Mouse (Mus musculus) kidney, embryonic 14.5 days (tissue): ENCODE measurements around the gene Anapc10. TPM values are rescaled to one million over a fixed set of nuclear protein-coding genes. Genes with fewer than 3 reads are reported as not detected.

Source experiments
- ATAC-seq: fragments of 200-750 bp; cut with Nextera tagmentation; 2 replicates; pipeline ENCODE4 v1.8.0; 2017; ENCODE audit warnings: moderate number of reproducible peaks, mild to moderate bottlenecking, moderate TSS enrichment, moderate library complexity; ENCODE audit not compliant: low FRiP score, low TSS enrichment
- H3K27ac ChIP-seq: fragments of 300-500 bp; sonication (generic); 2 replicates; pipeline ENCODE4 v1.5.1; 2014; ENCODE audit warnings: low read depth, mild to moderate bottlenecking, low read length, moderate library complexity, mixed read lengths
- H3K27me3 ChIP-seq: fragments of 300-500 bp; sonication (generic); 2 replicates; pipeline ENCODE4 v1.6.1; 2014; ENCODE audit warnings: mild to moderate bottlenecking, low read length; ENCODE audit not compliant: control insufficient read depth, insufficient read depth
- H3K36me3 ChIP-seq: fragments of 300-500 bp; sonication (generic); 2 replicates; pipeline ENCODE4 v1.6.1; 2014; ENCODE audit warnings: low read length, mixed read lengths; ENCODE audit not compliant: control insufficient read depth, insufficient read depth
- H3K4me1 ChIP-seq: fragments of 300-500 bp; sonication (generic); 2 replicates; pipeline ENCODE4 v1.6.1; 2014; ENCODE audit warnings: low read length, mixed read lengths; ENCODE audit not compliant: control insufficient read depth, insufficient read depth
- H3K4me2 ChIP-seq: fragments of 300-500 bp; sonication (generic); replicated peaks from 2 replicates; pipeline ENCODE4 v1.6.1; 2014; ENCODE audit warnings: low read depth, mild to moderate bottlenecking, low read length
- H3K4me3 ChIP-seq: fragments of 300-500 bp; sonication (generic); 2 replicates; pipeline ENCODE4 v1.5.1; 2014; ENCODE audit warnings: mild to moderate bottlenecking, low read length
- H3K9ac ChIP-seq: fragments of 300-500 bp; sonication (generic); 2 replicates; pipeline ENCODE4 v1.6.1; 2014; ENCODE audit warnings: low read depth, mild to moderate bottlenecking, low read length, moderate library complexity
- H3K9me3 ChIP-seq: fragments of 300-500 bp; sonication (generic); 2 replicates; pipeline ENCODE4 v1.6.1; 2016; ENCODE audit warnings: low read length; ENCODE audit not compliant: control insufficient read depth
- WGBS: fragments of 180-500 bp; shearing (Covaris S2); extraction: QIAGEN DNeasy Blood & Tissue Kit; methylation state at CpG from one replicate; pipeline ENCODE4 v1.1.7; 2014; 5-methylcytosine and 5-hydroxymethylcytosine counted together
- polyA plus RNA-seq: library from polyadenylated mRNA; unstranded; fragments of >200 nt; fragmentation: Nextera tagmentation; extraction: Ambion mirVana; gene quantifications from 2 replicates; pipeline ENCODE4 v1.2.1, GENCODE M21; 2014

Gene Anapc10
- polyA plus RNA-seq, 1 experiment from 2014 or later = 38.4 TPM

DNA sequence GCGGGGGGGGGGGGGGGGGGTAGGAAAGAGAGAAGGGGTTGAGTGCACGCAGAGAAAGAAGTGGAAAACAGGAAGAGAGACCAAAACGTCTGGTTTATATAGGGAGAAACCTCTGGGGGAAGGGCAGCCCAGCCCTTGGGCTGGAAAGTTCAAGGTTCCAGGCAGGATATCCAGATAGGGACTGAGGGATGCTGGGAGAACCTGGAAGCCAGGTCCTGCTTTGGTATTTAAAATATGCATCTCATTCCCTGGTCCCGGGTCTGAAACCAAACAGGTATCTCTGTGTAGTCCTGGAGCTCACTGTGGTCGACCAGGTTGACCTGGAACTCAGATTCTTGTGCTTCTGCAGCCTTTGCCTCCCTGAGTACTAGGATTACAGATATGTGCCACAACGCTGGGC lies 1.1 kb downstream of the Anapc10 start:
- Histone ChIP-seq H3K9me3 (no peaks in the 10 kb centered on the region), H3K36me3 (peaks cover 15% of the 10 kb centered on the region), H3K9ac (no peak overlapping the region), H3K4me3 (no peak overlapping the region), H3K27me3 (no peaks in the 10 kb centered on the region), H3K4me2 (peak overlapping the region; percentile 61; the same call in 1 of the 2 replicates), H3K4me1 (0 out of 2 replicates have a peak, but pooled peaks cover 5% of the 10 kb centered on the region), H3K27ac (no peak overlapping the region)
- 65% methylated on average over 5 of the region's 6 CpGs for WGBS
- no peak for ATAC-seq

DNA sequence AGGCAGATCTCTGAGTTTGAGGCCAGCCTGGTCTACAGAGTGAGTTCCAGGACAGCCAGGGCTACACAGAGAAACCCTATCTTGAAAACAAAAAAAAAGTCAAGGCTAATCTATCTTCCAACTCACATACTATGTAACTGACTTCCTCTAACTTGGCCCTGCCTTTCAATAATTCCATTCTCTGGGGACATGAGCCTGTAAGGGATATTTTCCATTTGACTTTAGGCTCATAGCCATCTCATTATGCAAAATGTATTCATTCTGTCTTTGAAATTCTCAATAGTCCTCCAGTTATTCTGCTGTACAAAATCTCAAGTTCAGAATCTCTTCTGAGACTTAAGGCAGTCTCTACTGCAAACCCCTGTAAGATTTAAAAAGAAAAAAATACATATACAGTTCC lies 9.9 kb downstream of the Anapc10 start:
- ATAC-seq = no peak
- Histone ChIP-seq H3K9ac (no peak overlapping the region), H3K27me3 (no peaks in the 10 kb centered on the region), H3K27ac (no peak overlapping the region), H3K36me3 (peaks cover 27% of the 10 kb centered on the region), H3K4me3 (no peak overlapping the region), H3K4me1 (no peaks in the 10 kb centered on the region), H3K4me2 (no peak overlapping the region), H3K9me3 (no peaks in the 10 kb centered on the region)

DNA sequence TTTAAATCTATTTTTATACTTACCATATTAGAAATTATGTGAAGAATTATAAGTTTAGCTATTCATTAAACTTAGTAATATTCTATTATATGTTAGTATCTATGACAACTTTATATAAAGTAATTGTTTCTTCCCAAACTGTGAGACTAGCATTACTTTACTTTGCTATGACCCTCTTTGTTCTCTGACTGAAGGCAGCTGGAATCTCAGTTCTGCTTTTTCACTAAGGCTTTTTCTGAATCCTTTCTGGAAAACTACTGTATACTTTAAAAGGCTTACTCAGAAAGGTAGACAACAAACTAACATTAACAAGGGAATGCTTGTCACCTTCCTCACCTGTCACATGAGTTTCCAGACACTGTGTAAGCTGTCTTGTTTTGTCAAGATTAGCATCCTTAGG lies 11.7 kb downstream of the Anapc10 start:
- no peak overlapping the region for H3K4me2 ChIP-seq
- no peaks in the 10 kb centered on the region for H3K9me3 ChIP-seq
- H3K4me3 ChIP-seq = no peak overlapping the region
- H3K27ac ChIP-seq = no peak overlapping the region
- H3K27me3 ChIP-seq = no peaks in the 10 kb centered on the region
- H3K4me1 ChIP-seq = no peaks in the 10 kb centered on the region
- no peak for ATAC-seq
- peaks cover 23% of the 10 kb centered on the region for H3K36me3 ChIP-seq
- H3K9ac ChIP-seq = no peak overlapping the region

- Histone ChIP-seq H3K9ac (no peak overlapping the region), H3K4me1 (no peaks in the 10 kb centered on the region), H3K36me3 (peaks cover 23% of the 10 kb centered on the region), H3K27me3 (no peaks in the 10 kb centered on the region), H3K4me2 (no peak overlapping the region), H3K27ac (no peak overlapping the region), H3K9me3 (no peaks in the 10 kb centered on the region), H3K4me3 (no peak overlapping the region)
- no peak for ATAC-seq
- 29% methylated on average over 3 of the region's 3 CpGs for whole genome bisulfite sequencing
Observed at GRCm38 (mm10) chr8:79724589-79724988, 13.0 kb downstream of the Anapc10 start.

- Histone ChIP-seq H3K4me2 (no peak overlapping the region), H3K9ac (no peak overlapping the region), H3K27ac (no peak overlapping the region), H3K4me1 (no peaks in the 10 kb centered on the region), H3K9me3 (no peaks in the 10 kb centered on the region), H3K27me3 (no peaks in the 10 kb centered on the region), H3K4me3 (no peak overlapping the region), H3K36me3 (peaks cover 15% of the 10 kb centered on the region; the same call in 1 of the 2 replicates)
- 94% methylated on average over 1 of the region's 1 CpGs for WGBS
- no peak for ATAC-seq
Observed at GRCm38 (mm10) chr8:79727900-79728299, 16.3 kb downstream of the Anapc10 start.

- H3K4me1 ChIP-seq = no peaks in the 10 kb centered on the region
- H3K27ac ChIP-seq = no peak overlapping the region
- peaks cover 9% of the 10 kb centered on the region; the same call in 1 of the 2 replicates for H3K36me3 ChIP-seq
- no peak for ATAC-seq
- H3K4me2 ChIP-seq = no peak overlapping the region
- H3K9ac ChIP-seq = no peak overlapping the region
- H3K4me3 ChIP-seq = no peak overlapping the region
- H3K9me3 ChIP-seq = no peaks in the 10 kb centered on the region
- H3K27me3 ChIP-seq = no peaks in the 10 kb centered on the region
- 17% methylated on average over 2 of the region's 2 CpGs for WGBS
Observed at GRCm38 (mm10) chr8:79734304-79734703, 22.7 kb downstream of the Anapc10 start.

- no peaks in the 10 kb centered on the region for H3K9me3 ChIP-seq
- no peak overlapping the region for H3K27ac ChIP-seq
- H3K4me2 ChIP-seq = no peak overlapping the region
- no peak overlapping the region for H3K9ac ChIP-seq
- WGBS = 63% methylated on average over 2 of the region's 2 CpGs
- no peak for ATAC-seq
- H3K36me3 ChIP-seq = 0 out of 2 replicates have a peak, but pooled peaks cover 3% of the 10 kb centered on the region
- no peaks in the 10 kb centered on the region for H3K27me3 ChIP-seq
- H3K4me1 ChIP-seq = no peaks in the 10 kb centered on the region
- H3K4me3 ChIP-seq = no peak overlapping the region
Observed at GRCm38 (mm10) chr8:79748171-79748570, 36.6 kb downstream of the Anapc10 start.

DNA sequence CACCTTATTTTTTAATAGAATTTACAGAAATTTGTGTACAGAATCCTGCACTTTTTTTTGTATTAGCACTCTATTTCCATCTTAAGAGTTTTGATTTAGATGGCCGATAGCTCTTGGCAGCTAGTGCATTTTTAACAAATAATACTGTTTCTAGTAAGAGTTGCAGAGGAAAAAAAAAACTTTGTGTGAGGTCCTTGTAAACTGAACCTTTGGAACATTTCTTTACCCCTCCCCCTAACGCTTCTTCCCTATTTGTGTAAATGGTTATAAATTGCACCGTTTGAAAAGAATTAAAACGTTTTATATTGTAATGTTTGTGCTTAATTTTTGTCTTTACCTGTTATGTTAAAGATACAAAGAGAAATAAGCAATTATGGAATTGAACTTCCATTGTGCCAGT lies 37.0 kb downstream of the Anapc10 start:
- Histone ChIP-seq H3K4me1 (no peaks in the 10 kb centered on the region), H3K27me3 (no peaks in the 10 kb centered on the region), H3K9me3 (no peaks in the 10 kb centered on the region), H3K9ac (no peak overlapping the region), H3K4me3 (no peak overlapping the region), H3K36me3 (0 out of 2 replicates have a peak, but pooled peaks cover 3% of the 10 kb centered on the region), H3K27ac (no peak overlapping the region), H3K4me2 (no peak overlapping the region)
- no peak for ATAC-seq
- 74% methylated on average over 4 of the region's 4 CpGs for WGBS

DNA sequence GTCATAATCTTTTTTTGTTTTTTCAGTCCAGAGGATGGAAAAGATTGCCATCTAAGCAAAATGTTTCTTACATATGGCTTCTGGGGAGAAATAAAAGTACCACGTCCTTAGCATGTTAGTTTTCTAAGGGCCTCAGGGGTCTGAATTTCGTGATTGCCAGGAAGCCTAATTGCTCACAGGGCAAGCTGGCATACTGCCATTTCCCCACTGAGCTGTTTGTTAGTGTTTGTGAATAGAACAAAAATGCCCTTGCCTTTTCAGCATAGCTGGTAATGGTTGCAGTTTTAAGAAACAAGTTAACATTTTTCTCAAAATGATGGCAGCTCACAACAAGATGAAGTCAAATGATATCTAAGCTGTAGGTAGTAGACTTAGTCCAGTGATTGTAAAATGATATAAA lies 38.7 kb downstream of the Anapc10 start:
- 0 out of 2 replicates have a peak, but pooled peaks cover 1% of the 10 kb centered on the region for H3K36me3 ChIP-seq
- no peak overlapping the region for H3K4me3 ChIP-seq
- 71% methylated on average over 2 of the region's 2 CpGs for WGBS
- H3K27me3 ChIP-seq = no peaks in the 10 kb centered on the region
- no peak overlapping the region for H3K9ac ChIP-seq
- no peak for ATAC-seq
- H3K9me3 ChIP-seq = no peaks in the 10 kb centered on the region
- H3K4me2 ChIP-seq = no peak overlapping the region
- H3K27ac ChIP-seq = no peak overlapping the region
- no peaks in the 10 kb centered on the region for H3K4me1 ChIP-seq
